Mouse (Mus musculus) liver, embryonic 15.5 days (tissue): ENCODE data around the gene Plod2. TPM values are rescaled to one million over a fixed set of nuclear protein-coding genes. Genes with fewer than 3 reads are reported as not detected.

ENCODE experiments used
- ATAC-seq: fragments of 200-750 bp; cut with Nextera tagmentation; 2 replicates; pipeline ENCODE4 v1.8.0; 2017; ENCODE audit warnings: moderate number of reproducible peaks, mild to moderate bottlenecking, moderate library complexity; ENCODE audit not compliant: insufficient read depth
- H3K27ac ChIP-seq: fragments of 300-500 bp; sonication (generic); replicated peaks from 2 replicates; pipeline ENCODE4 v1.5.1; 2015; ENCODE audit warnings: mild to moderate bottlenecking, inconsistent platforms
- H3K27me3 ChIP-seq: fragments of 300-500 bp; sonication (generic); 2 replicates; pipeline ENCODE4 v1.6.1; 2015; ENCODE audit warnings: mild to moderate bottlenecking, inconsistent platforms
- H3K36me3 ChIP-seq: fragments of 300-500 bp; sonication (generic); replicated peaks from 2 replicates; pipeline ENCODE4 v1.6.1; 2015; ENCODE audit warnings: moderate library complexity, mild to moderate bottlenecking, inconsistent platforms
- H3K4me1 ChIP-seq: fragments of 300-500 bp; sonication (generic); replicated peaks from 2 replicates; pipeline ENCODE4 v1.6.1; 2015; ENCODE audit warnings: inconsistent platforms
- H3K4me2 ChIP-seq: fragments of 300-500 bp; sonication (generic); 2 replicates; pipeline ENCODE4 v1.6.1; 2015; ENCODE audit warnings: moderate library complexity, mild to moderate bottlenecking, inconsistent platforms
- H3K4me3 ChIP-seq: fragments of 300-500 bp; sonication (generic); replicated peaks from 2 replicates; pipeline ENCODE4 v1.5.1; 2015; ENCODE audit warnings: mild to moderate bottlenecking, inconsistent platforms
- H3K9ac ChIP-seq: fragments of 300-500 bp; sonication (generic); 2 replicates; pipeline ENCODE4 v1.6.1; 2015; ENCODE audit warnings: moderate library complexity, mild to moderate bottlenecking, inconsistent platforms
- H3K9me3 ChIP-seq: fragments of 300-500 bp; sonication (generic); replicated peaks from 2 replicates; pipeline ENCODE4 v1.6.1; 2016; ENCODE audit warnings: inconsistent platforms
- WGBS: fragments of 180-500 bp; shearing (Covaris S2); methylation state at CpG from one replicate; pipeline ENCODE4 v1.1.7; 2015; ENCODE audit warnings: mixed read lengths; ENCODE audit not compliant: insufficient replicate concordance; 5-methylcytosine and 5-hydroxymethylcytosine counted together
- polyA plus RNA-seq: library from polyadenylated mRNA; unstranded; fragments of >200 nt; fragmentation: Nextera tagmentation; extraction: Ambion mirVana; gene quantifications from 2 replicates; pipeline ENCODE4 v1.2.1, GENCODE M21; 2015

Gene Plod2
- polyA plus RNA-seq, 1 experiment from 2014 or later = 2.6 TPM

DNA sequence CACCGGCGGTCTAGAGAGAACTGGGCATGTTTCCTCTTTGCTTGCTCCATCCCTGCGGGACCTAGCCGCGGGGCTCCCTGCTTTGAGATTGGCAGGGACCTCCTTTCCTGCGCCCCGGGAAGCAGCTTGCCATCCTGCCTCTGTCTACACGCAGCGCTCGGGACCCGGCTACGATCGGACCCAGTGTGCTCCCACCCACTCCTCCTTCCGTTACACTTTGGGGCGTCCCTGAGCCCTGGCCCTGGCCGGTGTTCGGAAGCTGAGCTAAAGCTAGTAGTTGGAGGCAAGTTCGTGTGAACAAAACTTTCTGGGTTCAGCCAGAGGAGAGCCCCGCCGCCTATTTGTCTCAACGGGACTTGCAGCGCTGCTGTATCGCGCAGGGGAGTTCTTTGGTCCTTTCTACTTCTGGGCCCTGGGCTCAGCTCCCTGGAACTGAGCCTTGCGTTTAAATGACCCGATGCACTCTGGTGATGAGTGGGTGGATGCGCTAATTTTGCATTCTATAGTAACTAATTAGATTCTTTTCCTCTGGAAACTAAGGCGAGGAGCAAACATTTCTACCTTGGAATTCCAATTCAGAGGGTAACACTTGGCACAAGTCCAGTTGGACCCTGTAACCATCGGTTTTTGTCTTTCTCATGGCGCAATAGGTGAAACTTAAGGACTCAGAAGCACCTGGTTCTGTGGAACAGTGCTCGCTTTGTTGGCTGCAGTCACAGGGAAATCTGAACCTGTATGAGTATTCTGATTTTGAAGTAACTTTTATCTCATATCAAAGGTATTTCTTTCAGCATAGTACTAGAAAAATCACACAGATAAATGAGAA lies 781 bp downstream of the Plod2 start:
- no peak overlapping the region for H3K27ac ChIP-seq

DNA sequence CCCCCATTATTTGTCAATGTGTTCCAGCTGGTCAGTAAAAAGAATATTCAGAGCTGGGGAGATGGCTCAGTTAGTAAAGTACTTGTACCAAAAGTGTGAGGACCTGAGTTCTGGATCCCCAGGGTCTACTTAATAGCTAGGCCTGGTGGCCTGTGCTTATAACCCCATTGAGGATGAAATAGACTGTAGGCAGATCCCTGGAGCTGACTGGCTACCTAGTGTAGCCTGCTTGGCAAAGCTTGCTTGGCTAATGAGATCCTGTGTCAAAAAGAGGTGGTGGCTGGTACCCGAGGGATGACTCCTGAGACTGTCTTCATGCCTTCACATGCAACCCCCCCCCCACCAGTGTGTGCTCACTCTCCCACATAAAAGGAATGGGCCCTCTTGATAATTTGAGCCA lies 2.1 kb downstream of the Plod2 start:
- 0 out of 2 replicates have a peak, but pooled peaks cover 6% of the 10 kb centered on the region for H3K4me1 ChIP-seq
- no peak overlapping the region for H3K4me3 ChIP-seq
- no peak overlapping the region for H3K9ac ChIP-seq
- 52% methylated on average over 1 of the region's 1 CpGs for WGBS
- H3K27ac ChIP-seq = no peak overlapping the region
- no peak overlapping the region for H3K4me2 ChIP-seq
- no peak for ATAC-seq
- H3K9me3 ChIP-seq = no peaks in the 10 kb centered on the region
- H3K36me3 ChIP-seq = no peaks in the 10 kb centered on the region
- H3K27me3 ChIP-seq = peaks cover 25% of the 10 kb centered on the region

More for the DNA sequence above, 781 bp downstream of the Plod2 start:
- WGBS = 5% methylated on average over 31 of the region's 31 CpGs
- H3K4me3 ChIP-seq = peak overlapping the region; percentile 57
- no peaks in the 10 kb centered on the region for H3K9me3 ChIP-seq
- H3K4me2 ChIP-seq = peak overlapping the region; percentile 74
- H3K9ac ChIP-seq = no peak overlapping the region; the same call in 1 of the 2 replicates
- 0 out of 2 replicates have a peak, but pooled peaks cover 6% of the 10 kb centered on the region for H3K4me1 ChIP-seq
- ATAC-seq = peak; percentile 32; the same call in 1 of the 2 replicates
- H3K27me3 ChIP-seq = peaks cover 25% of the 10 kb centered on the region
- no peaks in the 10 kb centered on the region for H3K36me3 ChIP-seq

DNA sequence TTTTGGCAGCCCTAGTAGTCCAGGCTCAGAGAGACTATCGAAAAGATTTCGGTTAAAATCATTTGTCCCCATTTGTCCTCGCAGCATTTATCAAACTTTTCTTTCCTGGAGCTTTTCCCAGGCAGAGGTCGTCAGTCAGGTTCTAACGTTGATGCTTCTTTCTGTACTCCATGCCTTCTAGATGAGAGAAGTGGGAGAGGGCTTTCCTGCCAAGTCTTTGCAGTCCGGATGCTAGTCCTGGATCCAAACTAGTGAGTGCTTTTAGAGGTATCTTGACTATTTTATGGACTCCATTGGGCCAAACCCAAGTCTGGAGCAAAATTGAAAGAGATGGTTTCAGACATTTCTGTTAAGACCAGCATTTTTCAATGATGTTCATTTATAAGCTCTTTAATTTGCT lies 3.0 kb downstream of the Plod2 start:
- WGBS = 67% methylated on average over 6 of the region's 6 CpGs
- Histone ChIP-seq H3K4me3 (no peak overlapping the region), H3K9me3 (no peaks in the 10 kb centered on the region), H3K4me1 (0 out of 2 replicates have a peak, but pooled peaks cover 6% of the 10 kb centered on the region), H3K4me2 (no peak overlapping the region), H3K36me3 (no peaks in the 10 kb centered on the region), H3K27me3 (peaks cover 25% of the 10 kb centered on the region), H3K27ac (no peak overlapping the region), H3K9ac (no peak overlapping the region)
- ATAC-seq = no peak

DNA sequence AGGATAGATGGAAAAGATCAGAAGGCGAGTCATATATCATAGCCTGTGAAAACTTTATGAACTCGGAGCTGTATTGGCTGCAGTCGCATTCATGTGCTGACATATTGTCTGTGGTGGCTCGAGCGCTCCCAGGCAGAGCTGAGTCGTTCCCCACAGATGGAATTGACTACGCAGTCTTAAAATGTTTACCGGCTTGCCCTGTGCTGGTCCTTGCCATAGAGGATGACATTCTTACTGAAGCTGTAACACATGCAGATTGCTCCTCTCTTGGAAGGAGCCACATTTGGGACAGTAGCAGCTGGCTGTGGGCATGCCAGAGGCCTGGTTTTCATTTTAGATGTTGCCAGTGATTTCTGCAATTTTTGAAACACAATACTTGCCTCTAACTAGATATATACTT lies 4.4 kb downstream of the Plod2 start:
- ATAC-seq = no peak
- H3K36me3 ChIP-seq = no peaks in the 10 kb centered on the region
- 69% methylated on average over 8 of the region's 8 CpGs for WGBS

DNA sequence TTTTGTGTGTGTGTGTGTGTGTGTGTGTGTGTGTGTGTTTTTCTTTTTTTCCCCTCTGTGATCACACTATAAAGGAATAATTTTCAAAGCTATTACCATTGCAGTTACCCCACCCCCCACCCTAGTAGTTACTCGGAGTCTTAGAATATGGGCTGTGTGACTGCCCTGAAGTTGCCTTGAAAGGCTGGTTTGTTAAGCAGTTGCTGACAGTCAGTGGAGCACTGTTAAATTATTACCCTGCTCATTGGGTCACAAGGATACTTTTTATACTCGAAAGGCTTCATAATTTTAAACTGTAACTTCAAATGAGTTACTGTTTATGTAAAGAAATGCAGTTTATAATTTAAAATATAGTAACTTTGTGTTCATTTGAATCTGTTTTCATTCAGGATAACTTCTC lies 5.1 kb downstream of the Plod2 start:
- ATAC-seq = no peak

More for the DNA sequence above, 4.4 kb downstream of the Plod2 start:
- H3K4me1 ChIP-seq = 0 out of 2 replicates have a peak, but pooled peaks cover 6% of the 10 kb centered on the region
- H3K4me2 ChIP-seq = no peak overlapping the region
- H3K27ac ChIP-seq = no peak overlapping the region
- no peaks in the 10 kb centered on the region for H3K9me3 ChIP-seq
- no peak overlapping the region for H3K9ac ChIP-seq
- H3K27me3 ChIP-seq = peaks cover 17% of the 10 kb centered on the region
- no peak overlapping the region for H3K4me3 ChIP-seq

DNA sequence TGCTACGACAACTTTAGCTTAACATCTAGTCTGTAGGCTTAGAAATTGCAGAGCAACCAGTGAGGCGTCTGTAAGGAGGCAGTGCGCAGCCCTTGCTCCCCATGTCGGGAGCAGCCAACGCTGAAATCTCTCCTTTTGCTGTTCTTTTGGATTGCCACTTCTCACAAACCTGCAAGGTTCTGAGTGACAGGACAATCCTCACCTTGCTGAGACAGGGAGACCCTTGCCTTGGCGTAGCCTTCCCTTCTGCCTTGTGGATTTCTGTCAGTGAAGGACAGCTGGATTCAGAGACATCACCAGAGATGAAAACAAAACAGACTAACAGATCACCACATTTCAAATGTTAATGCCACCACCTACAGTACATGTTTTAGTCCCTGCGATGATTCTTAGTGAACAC lies 5.8 kb downstream of the Plod2 start:
- 72% methylated on average over 7 of the region's 7 CpGs for WGBS
- no peaks in the 10 kb centered on the region for H3K36me3 ChIP-seq
- no peak for ATAC-seq
- H3K9me3 ChIP-seq = no peaks in the 10 kb centered on the region
- H3K4me3 ChIP-seq = no peak overlapping the region
- no peak overlapping the region for H3K27ac ChIP-seq
- no peak overlapping the region for H3K9ac ChIP-seq
- no peak overlapping the region for H3K4me2 ChIP-seq
- peaks cover 3% of the 10 kb centered on the region for H3K27me3 ChIP-seq
- H3K4me1 ChIP-seq = 0 out of 2 replicates have a peak, but pooled peaks cover under 1% of the 10 kb centered on the region

More for the DNA sequence above, 5.1 kb downstream of the Plod2 start:
- H3K9me3 ChIP-seq = no peaks in the 10 kb centered on the region
- H3K4me2 ChIP-seq = no peak overlapping the region
- no peak overlapping the region for H3K27ac ChIP-seq
- H3K36me3 ChIP-seq = no peaks in the 10 kb centered on the region
- no peak overlapping the region for H3K9ac ChIP-seq
- peaks cover 10% of the 10 kb centered on the region for H3K27me3 ChIP-seq
- 49% methylated on average over 2 of the region's 2 CpGs for WGBS
- no peak overlapping the region for H3K4me3 ChIP-seq
- H3K4me1 ChIP-seq = 0 out of 2 replicates have a peak, but pooled peaks cover 6% of the 10 kb centered on the region

DNA sequence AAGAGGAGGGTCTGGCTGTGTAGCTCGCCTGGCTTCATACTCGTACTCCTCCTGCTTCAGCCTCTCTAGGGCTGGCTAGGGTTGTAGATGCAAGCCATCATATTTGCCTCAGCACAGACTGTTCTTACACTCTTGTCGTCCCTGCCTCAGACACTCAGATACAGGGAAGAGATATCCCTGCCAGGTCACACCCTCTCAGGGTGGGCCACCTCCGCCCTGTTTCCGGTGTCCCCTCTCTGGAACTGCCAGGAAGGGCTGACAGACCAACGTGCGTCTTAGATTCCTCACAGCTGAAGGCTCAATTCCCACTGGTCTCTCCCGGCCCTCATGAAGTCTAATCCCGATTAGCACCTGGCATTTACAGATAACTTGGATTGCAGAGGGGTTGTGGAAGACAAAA lies 6.6 kb downstream of the Plod2 start:
- Histone ChIP-seq H3K27ac (no peak overlapping the region), H3K9me3 (no peaks in the 10 kb centered on the region), H3K4me1 (no peaks in the 10 kb centered on the region), H3K27me3 (no peaks in the 10 kb centered on the region), H3K4me3 (no peak overlapping the region), H3K4me2 (no peak overlapping the region), H3K9ac (no peak overlapping the region), H3K36me3 (no peaks in the 10 kb centered on the region)
- WGBS = 61% methylated on average over 9 of the region's 9 CpGs
- ATAC-seq = no peak

DNA sequence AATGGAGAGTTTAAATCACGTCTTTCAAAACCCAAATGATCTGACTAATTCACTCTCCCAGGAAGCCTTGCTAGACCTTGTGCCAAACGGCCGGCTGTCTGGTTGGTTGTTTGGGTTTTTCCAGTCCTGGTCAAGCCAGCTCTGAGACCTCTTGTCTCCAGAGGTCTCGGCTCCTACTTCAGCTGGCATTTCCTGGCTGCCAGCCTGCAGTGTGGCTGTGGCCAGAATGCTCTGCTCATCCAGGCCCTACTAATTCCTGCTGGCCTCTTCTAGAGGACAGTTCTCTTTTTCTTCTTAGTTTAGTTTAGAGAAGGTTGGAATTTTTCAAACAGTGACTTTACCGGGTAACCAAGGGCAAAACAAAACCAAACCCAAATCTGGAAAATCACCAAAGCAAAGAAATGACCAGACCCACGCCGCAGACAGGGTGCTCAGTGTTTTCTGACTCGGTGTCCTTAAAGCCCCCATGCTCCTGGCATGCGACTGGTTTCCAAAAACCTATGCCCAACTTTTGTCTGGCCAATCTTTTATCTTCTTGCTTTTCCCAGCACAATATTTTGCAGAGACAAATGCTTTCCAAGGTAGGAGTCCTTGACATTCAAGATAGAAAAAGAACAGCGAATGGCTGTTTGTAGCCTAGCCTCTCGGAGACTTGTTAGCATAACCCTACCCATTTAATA lies 7.9 kb downstream of the Plod2 start:
- Histone ChIP-seq H3K9me3 (no peaks in the 10 kb centered on the region), H3K27ac (no peak overlapping the region), H3K4me3 (no peak overlapping the region), H3K4me2 (no peak overlapping the region), H3K4me1 (no peaks in the 10 kb centered on the region), H3K9ac (no peak overlapping the region), H3K27me3 (no peaks in the 10 kb centered on the region), H3K36me3 (no peaks in the 10 kb centered on the region)
- no peak for ATAC-seq
- WGBS = 65% methylated on average over 11 of the region's 11 CpGs

DNA sequence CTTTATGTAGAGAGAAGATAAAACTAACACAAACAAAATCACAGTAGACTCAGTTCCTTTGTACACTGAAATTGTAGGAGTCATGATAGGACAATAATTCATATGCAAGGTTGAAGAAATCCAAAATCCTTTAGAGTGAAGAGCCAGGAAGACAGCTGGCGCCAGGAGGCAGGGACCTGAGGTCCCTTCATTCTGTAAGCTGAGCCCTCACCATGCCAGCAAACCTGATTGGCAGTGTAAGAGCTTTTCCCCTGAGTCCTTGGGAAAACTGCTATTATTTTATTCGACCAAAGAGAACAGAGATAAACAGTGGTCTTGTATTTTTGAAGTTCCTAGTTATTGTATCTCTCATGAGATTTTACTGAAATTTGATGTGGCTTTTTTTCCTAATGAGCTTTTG lies 9.0 kb downstream of the Plod2 start:
- ATAC-seq = no peak
- H3K4me3 ChIP-seq = no peak overlapping the region
- 49% methylated on average over 2 of the region's 2 CpGs for WGBS
- no peak overlapping the region for H3K27ac ChIP-seq
- H3K36me3 ChIP-seq = no peaks in the 10 kb centered on the region
- H3K4me1 ChIP-seq = no peaks in the 10 kb centered on the region
- H3K27me3 ChIP-seq = no peaks in the 10 kb centered on the region
- no peaks in the 10 kb centered on the region for H3K9me3 ChIP-seq
- no peak overlapping the region for H3K9ac ChIP-seq
- H3K4me2 ChIP-seq = no peak overlapping the region

DNA sequence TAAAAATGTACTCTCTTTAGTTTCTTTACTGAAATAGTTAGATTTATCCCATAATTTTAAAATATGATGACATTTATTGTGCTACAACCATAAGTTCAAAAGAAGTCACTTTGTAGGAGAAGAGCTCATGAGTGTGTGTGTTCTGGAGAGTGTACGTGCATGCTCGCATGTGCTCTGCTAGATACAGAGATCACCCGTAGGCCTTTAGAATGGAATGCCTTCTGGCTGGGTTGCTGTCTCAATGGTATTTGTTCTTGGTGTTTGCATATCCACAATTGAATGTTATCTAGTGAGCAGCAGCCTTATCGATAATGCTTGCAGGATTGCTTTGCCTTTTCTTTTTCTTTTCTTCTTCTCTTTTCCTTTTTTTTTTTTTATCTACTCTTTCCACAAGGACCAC lies 9.6 kb downstream of the Plod2 start:
- 34% methylated on average over 4 of the region's 4 CpGs for WGBS
- Histone ChIP-seq H3K9me3 (no peaks in the 10 kb centered on the region), H3K4me1 (no peaks in the 10 kb centered on the region), H3K9ac (no peak overlapping the region), H3K4me3 (no peak overlapping the region), H3K4me2 (no peak overlapping the region), H3K27ac (no peak overlapping the region), H3K27me3 (no peaks in the 10 kb centered on the region), H3K36me3 (no peaks in the 10 kb centered on the region)
- no peak for ATAC-seq

DNA sequence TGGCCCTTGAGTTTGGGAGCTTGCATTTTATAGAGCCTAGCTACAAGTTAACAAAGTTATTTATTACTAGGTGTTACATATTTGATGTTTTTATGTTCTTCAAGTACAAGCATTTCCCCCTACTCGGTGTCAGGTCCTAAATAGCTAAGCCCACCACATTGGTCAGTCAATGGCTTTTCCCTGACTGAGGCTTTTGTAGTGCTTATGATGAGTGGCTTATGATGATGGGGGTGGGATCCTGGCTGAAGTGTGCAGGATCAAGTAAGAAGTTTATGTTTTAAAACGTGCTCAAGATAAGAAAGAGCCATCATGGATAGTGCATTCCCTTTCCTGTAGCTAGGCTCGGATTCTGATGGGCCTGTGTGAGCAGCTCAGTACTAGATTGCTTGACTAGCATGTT lies 10.7 kb downstream of the Plod2 start:
- H3K9me3 ChIP-seq = no peaks in the 10 kb centered on the region
- H3K4me1 ChIP-seq = no peaks in the 10 kb centered on the region
- H3K36me3 ChIP-seq = no peaks in the 10 kb centered on the region
- H3K9ac ChIP-seq = no peak overlapping the region
- no peak for ATAC-seq
- no peak overlapping the region for H3K4me2 ChIP-seq
- 53% methylated on average over 3 of the region's 3 CpGs for WGBS
- H3K27ac ChIP-seq = no peak overlapping the region
- no peak overlapping the region for H3K4me3 ChIP-seq
- H3K27me3 ChIP-seq = no peaks in the 10 kb centered on the region
